Comparison of ENCODE assay signal across 30 mouse cellular contexts in the genomic region with DNA sequence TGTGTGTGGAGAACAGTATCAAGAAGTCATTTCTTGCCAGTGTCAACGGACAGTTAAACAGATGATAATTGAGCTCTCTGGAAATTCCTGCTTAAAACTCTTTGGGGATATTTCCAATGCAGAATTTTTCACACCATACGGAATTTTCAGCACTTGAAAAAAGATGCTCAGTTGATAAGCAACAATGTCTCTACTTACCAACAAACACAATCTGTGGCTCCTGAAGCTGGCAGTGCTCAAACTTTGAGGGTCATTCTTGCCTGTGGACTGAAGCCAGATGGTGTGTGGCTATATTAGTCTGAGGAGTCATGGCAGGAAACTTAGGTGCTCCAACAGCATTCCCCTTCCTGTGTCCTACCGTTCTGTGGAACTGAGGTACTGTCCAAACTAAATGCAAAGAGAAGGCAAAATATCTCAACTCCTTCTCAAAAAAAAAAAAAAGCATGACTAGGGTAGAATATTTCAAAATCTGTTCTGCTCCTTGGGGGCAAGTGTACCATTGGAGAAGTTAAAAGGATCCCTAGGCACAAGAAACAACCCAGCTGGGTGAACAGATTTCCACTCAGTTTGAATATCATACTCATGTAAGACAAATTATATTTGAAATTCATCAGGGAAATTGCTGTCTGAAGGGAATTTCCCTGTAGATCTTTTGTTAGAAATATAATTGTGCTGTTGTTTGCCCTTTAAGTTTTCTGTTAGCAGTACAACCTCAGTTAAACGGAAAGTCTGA.
DNase-seq lines count a peak whose midpoint lies in the region; ATAC-seq lines count a peak whose summit lies in the region.
"Had no signal": no experiment of that assay in that cellular context is flagged by ENCODE, and none has a peak within 500 bp of the region (broad histone marks: within the 10 kb centered on the region; RNA-seq: fewer than 3 reads in every experiment).

No protein-coding gene starts in this region.

- no peak overlapping the region for H3K4me3 ChIP-seq in embryonic facial prominence, embryonic 14.5 days (ENCODE audit: low read depth, low read length)
- no peak overlapping the region for H3K4me3 ChIP-seq in embryonic facial prominence, embryonic 10.5 days
- H3K4me3 ChIP-seq in heart, embryonic 12.5 days: no peak overlapping the region
- H3K4me3 ChIP-seq: embryonic facial prominence, embryonic 13.5 days; forebrain, embryonic 10.5 days; forebrain, embryonic 15.5 days; gastrocnemius, adult 2 months; heart, embryonic 13.5 days had no signal

- no peaks in the 10 kb centered on the region for H3K9me3 ChIP-seq in embryonic facial prominence, embryonic 14.5 days (ENCODE audit: control insufficient read depth, low read length)
- no peaks in the 10 kb centered on the region for H3K9me3 ChIP-seq in embryonic facial prominence, embryonic 10.5 days
- no peaks in the 10 kb centered on the region for H3K9me3 ChIP-seq in heart, embryonic 12.5 days (replicated peaks)
- H3K9me3 ChIP-seq: embryonic facial prominence, embryonic 13.5 days; forebrain, embryonic 10.5 days; forebrain, embryonic 15.5 days; G1E had no signal

- H3K27ac ChIP-seq in embryonic facial prominence, embryonic 14.5 days (replicated peaks; ENCODE audit: low read depth, low read length): 0 out of 2 replicates have a peak overlapping the region, but pooled peaks have one; percentile 8
- H3K27ac ChIP-seq in embryonic facial prominence, embryonic 10.5 days (replicated peaks): no peak overlapping the region
- no peak overlapping the region for H3K27ac ChIP-seq in heart, embryonic 12.5 days (ENCODE audit: poor library complexity, severe bottlenecking)
- H3K27ac ChIP-seq: forebrain, embryonic 10.5 days; forebrain, embryonic 15.5 days; gastrocnemius, adult 2 months; heart, embryonic 13.5 days; hindbrain, embryonic 14.5 days; hindbrain, postnatal 0 days had no signal

- no peak for ATAC-seq in embryonic facial prominence, embryonic 14.5 days (ENCODE audit: low read depth)
- ATAC-seq in heart, embryonic 12.5 days (ENCODE audit: insufficient number of reproducible peaks, low FRiP score): no peak
- ATAC-seq: forebrain, embryonic 15.5 days; hindbrain, postnatal 0 days; inflammation-experienced regulatory T-cells, adult 6 months; Patski had no signal

- 76% methylated on average over 4 of the region's 4 CpGs for WGBS in embryonic facial prominence, embryonic 14.5 days
- WGBS in embryonic facial prominence, embryonic 10.5 days: 87% methylated on average over 4 of the region's 4 CpGs
- 71% methylated on average over 4 of the region's 4 CpGs for WGBS in heart, embryonic 12.5 days

- H3K27me3 ChIP-seq in embryonic facial prominence, embryonic 14.5 days (replicated peaks; ENCODE audit: control insufficient read depth, insufficient read depth, low read length): no peaks in the 10 kb centered on the region
- no peaks in the 10 kb centered on the region for H3K27me3 ChIP-seq in embryonic facial prominence, embryonic 10.5 days (replicated peaks; ENCODE audit: low read depth, poor library complexity, severe bottlenecking)
- no peaks in the 10 kb centered on the region for H3K27me3 ChIP-seq in heart, embryonic 12.5 days (replicated peaks)
- H3K27me3 ChIP-seq: CH12.LX; embryonic facial prominence, embryonic 13.5 days; forebrain, embryonic 15.5 days; heart, embryonic 13.5 days; Patski had no signal

- H3K4me1 ChIP-seq in embryonic facial prominence, embryonic 14.5 days (ENCODE audit: control insufficient read depth, insufficient read depth, low read length): peaks cover 14% of the 10 kb centered on the region; the same call in 1 of the 2 replicates
- peaks cover 7% of the 10 kb centered on the region for H3K4me1 ChIP-seq in embryonic facial prominence, embryonic 10.5 days
- H3K4me1 ChIP-seq in heart, embryonic 12.5 days (replicated peaks): peaks cover 9% of the 10 kb centered on the region; the same call in 1 of the 2 replicates

- no peak overlapping the region for H3K9ac ChIP-seq in embryonic facial prominence, embryonic 14.5 days (ENCODE audit: low read depth, low read length)
- H3K9ac ChIP-seq in heart, embryonic 12.5 days: no peak overlapping the region
- H3K9ac ChIP-seq: embryonic facial prominence, embryonic 13.5 days; forebrain, embryonic 15.5 days; heart, embryonic 13.5 days; hindbrain, embryonic 14.5 days had no signal

- no peaks in the 10 kb centered on the region for H3K36me3 ChIP-seq in embryonic facial prominence, embryonic 14.5 days (ENCODE audit: control insufficient read depth, insufficient read depth, low read length)
- H3K36me3 ChIP-seq in embryonic facial prominence, embryonic 10.5 days (replicated peaks): no peaks in the 10 kb centered on the region
- H3K36me3 ChIP-seq in heart, embryonic 12.5 days: no peaks in the 10 kb centered on the region
- H3K36me3 ChIP-seq: embryonic facial prominence, embryonic 13.5 days; forebrain, embryonic 10.5 days; forebrain, embryonic 15.5 days; G1E; heart, embryonic 13.5 days had no signal

- DNase-seq in embryonic facial prominence, embryonic 14.5 days (ENCODE audit: low spot score): no peak
- no peak for DNase-seq in embryonic facial prominence, embryonic 10.5 days (ENCODE audit: low spot score)
- DNase-seq in heart, adult 11 months: peak; percentile 43
- DNase-seq in layer of hippocampus, adult 9-10 months (ENCODE audit: low spot score): peak; percentile 15
- no peak for DNase-seq in layer of hippocampus, adult 8-10 months (ENCODE audit: low spot score in 2 of 2)
- peak; percentile 20 for DNase-seq in brain, adult 2 months (ENCODE audit: low read depth, low spot score)
- no peak for DNase-seq in testis, postnatal 10 days (ENCODE audit: low spot score)
- DNase-seq: adrenal gland, postnatal 10 days; adrenal gland, postnatal 36 days; B cell, adult 2 months; cerebellum, adult 11-12 months; cerebellum, adult 9-10 months; cerebellum, postnatal 25 days; gastrocnemius, adult 2 months; gastrocnemius, postnatal 14 days; heart, adult 18-20 months; heart, postnatal 14 days; heart, postnatal 4 days; kidney, adult 11 months had no signal

- H3K4me2 ChIP-seq in embryonic facial prominence, embryonic 14.5 days (ENCODE audit: low read depth, low read length): no peak overlapping the region
- H3K4me2 ChIP-seq in heart, embryonic 12.5 days: no peak overlapping the region
- H3K4me2 ChIP-seq: embryonic facial prominence, embryonic 13.5 days; forebrain, embryonic 15.5 days; heart, embryonic 13.5 days; hindbrain, embryonic 14.5 days had no signal

Comparison
In these comparisons a context has a peak if more than half of its experiments do, and no peak if none do; other contexts are left out.
1. DNase-seq: peak in heart, adult 11 months (single experiment), layer of hippocampus, adult 9-10 months (single experiment) and brain, adult 2 months (single experiment); none in embryonic facial prominence, embryonic 14.5 days (single experiment), embryonic facial prominence, embryonic 10.5 days (single experiment), layer of hippocampus, adult 8-10 months (0 of 2) and testis, postnatal 10 days (single experiment).